Mouse (Mus musculus) left cerebral cortex, postnatal 10 days (tissue): Measurements from ENCODE around the gene Tst. TPM values are rescaled to one million over a fixed set of nuclear protein-coding genes. Genes with fewer than 3 reads are reported as not detected.

ENCODE experiments used
- DNase-seq, 2 experiments: peaks; one replicate each; pipeline ENCODE4 v3.0.0; 2021 to 2022; ENCODE audit warnings: low spot score in 2 of 2, mixed read lengths in 1 of 2; ENCODE audit errors: extremely low spot score in 1 of 2
- intact Hi-C: fragments of 180-260 bp; cut with DNase I; formaldehyde crosslinking; loops from one replicate; pipeline ENCODE4 v1.15.1; 2025
- total RNA-seq, 2 experiments: library from RNA; stranded (reverse); gene quantifications; 2 replicates each; pipeline ENCODE4 v1.2.3; 2021

The Tst gene
- total RNA-seq, 2 experiments from 2014 or later, result 33.8 to 42.9 TPM

DNA sequence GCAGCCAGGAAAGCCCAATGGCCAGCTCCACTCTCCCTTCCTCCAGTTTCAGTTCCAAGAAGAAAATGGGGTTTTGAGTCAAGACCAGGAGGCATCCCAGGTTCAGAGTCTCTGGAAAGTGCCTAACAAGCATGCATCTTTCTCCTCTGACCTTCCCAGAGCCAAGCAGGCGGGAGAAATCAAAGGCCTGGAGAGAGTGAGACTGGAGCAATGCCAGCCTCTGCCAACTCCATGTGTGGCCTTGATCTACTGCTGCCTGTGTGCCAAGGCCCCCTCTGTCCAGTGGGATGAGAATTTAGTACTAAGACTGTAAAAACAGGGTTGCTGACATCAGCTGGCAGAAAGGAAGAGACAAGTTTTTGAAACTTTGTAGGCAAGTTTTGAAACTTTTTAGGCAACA is 1.8 kb downstream of the Tst start:
- intact Hi-C loops, result no loop called here
- DNase-seq, result peak in 1 of 2 experiments; percentile 59

GRCm38 (mm10) chr15:78403301-78403741 is 2.4 kb downstream of the Tst start:
- intact Hi-C loops, result no loop called here
- DNase-seq, result no peak

DNA sequence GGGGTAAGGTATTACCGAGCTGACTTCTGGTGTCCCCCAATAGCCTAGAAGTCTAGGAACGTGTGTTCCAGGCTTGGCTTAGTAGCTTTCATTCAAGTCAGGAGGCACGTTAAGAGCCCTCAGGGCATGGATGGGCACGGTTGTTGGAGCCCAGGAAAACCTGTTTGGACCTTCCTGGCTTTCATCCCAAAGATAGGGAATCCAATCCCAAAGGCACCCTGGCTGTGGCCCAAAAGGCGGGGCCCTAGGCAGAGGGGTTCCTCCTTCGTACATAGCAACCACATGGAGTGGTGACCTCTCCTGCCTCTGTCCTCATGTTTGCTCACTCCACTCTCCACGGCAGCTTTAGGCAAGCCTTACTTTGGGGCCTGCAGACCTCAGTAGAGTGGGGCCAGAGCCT is 3.3 kb downstream of the Tst start:
- DNase-seq, result peak in 1 of 2 experiments; percentile 59
- intact Hi-C loops, result no loop called here

- intact Hi-C loops, result no loop called here
Observed at GRCm38 (mm10) chr15:78401921-78402320, 3.8 kb downstream of the Tst start.

DNA sequence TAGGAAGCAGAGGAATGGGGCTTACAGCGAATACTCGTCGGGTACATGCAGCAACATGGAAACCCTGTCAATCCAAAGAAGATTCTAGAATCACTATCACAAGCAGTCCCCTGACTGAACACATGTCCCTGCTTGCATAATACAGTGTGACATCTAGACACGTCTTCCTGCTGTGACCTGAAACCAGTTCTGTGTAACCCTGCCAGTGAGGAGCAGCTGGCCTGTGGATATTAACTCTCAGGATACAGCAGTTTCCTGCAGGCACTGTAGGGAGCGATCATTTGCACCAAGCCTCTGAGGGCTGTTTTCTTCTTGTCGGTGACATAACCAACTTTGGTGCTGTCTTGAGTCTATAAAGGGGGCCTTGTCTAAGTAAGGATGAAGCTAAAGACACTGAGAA is 4.4 kb downstream of the Tst start:
- DNase-seq, result peak in 1 of 2 experiments; percentile 56
- intact Hi-C loops, result no loop called here

More at GRCm38 (mm10) chr15:78401921-78402320, 3.8 kb downstream of the Tst start:
- DNase-seq, result peak; percentile 61 to 80

GRCm38 (mm10) chr15:78395478-78395962 is 10.2 kb downstream of the Tst start, which contains the start of gene Tex33:
Gene Tex33 (minus strand): TSS chr15:78395912.
- DNase-seq, result no peak
- intact Hi-C loops, result no loop called here

- no peak for DNase-seq
- intact Hi-C loops, result no loop called here
Observed at GRCm38 (mm10) chr15:78390855-78391254, 14.9 kb downstream of the Tst start.

DNA sequence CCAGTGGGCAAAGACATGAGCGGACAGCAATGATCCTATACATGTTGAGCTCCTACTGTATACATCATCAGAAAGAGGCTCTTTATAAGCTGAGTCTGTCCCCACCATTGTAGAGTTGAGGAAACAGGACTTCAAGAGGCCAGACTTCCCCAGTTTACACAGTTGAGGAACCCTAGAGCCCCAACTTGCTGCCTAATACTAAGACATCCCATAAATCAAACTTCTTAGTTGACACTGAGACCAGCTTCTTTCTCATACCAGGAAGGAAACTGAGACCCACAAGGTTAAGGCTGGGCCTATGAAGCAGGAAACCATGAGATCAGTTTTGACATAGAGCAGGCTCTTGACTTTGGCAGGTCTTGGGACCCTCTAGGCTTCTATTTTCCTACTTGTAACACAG is 20.1 kb downstream of the Tst start:
- no peak for DNase-seq
- intact Hi-C loops, result no loop called here

DNA sequence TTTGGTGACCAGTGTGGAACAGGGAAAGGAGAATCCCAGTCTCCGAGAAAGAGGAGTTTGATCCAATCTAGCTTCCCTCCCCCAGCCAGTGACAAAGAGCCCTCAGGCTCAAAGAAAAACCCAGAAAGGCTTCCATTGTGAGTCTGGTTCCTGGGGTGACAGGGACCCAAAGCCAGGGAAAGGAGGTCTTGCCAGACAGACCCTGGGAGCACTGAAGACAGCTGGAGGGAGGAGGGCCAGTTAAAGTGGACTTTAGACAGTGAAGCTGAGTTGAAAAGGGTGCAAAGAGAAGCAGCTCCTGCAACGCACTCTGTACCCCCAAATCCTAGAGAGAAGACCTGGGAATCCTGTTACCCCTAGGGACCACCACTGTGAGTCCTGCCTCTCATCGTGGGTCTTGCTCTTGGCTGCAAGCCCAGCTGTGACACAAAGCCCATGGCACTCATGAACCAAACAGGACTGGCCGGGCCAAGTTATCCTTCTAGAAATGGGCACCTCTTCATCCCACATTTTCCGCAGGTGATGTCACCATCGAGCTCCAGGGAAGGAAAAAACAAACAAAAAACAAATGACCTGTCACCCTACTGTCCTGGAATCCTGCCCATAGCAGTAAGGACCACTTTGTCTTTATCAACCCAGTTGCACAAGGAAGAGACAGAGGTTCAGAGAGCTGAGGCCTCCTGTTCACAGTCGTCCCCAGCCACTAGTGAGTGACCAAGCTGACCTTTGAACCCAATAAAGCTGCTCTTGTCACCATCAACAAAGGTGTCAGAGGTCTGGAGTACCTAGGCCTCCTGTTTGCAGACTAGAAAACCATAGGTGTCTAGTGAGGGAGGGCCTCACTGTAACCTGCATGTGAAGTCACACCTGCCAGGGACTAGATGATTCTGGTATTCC is 21.2 kb downstream of the Tst start:
- peak in 1 of 2 experiments; percentile 59 for DNase-seq
- intact Hi-C loops, result no loop called here

DNA sequence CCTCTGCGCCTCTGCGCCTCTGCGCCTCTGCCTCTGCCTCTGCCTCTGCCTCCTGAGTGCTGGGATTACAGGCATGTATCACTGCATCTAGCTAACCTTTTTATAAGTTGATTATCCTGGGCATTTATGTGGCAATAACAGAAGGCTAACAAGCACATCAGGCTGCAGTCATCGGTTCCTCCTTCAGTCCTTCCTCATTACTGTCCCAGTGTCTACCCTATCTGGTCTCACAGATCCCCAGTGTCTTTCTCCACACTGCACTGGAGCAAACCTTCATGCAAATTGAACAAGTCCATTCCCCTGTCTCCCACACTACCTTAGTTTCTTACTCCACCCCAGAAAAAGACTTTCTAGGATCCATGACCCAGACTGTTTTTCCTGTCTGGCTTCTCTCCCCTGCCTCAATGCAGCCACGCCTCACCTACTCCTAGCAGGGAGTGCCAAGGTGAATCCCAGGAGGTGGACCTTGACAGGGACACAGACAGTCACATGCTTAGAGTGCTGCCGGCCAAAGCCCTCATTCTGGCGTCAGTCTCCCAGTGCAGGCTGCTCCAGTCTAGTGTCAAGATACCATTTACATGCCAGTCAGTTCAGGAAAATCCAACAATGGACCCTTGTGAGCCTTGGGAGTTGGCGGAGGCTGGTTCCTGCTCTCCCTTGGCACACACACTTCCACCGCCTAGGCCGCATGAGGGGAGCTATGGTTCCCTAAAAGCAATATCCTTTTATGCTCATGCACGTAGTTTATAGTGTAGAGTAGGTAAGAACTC is 22.1 kb downstream of the Tst start:
- intact Hi-C loops, result no loop called here
- DNase-seq, result peak in 1 of 2 experiments; percentile 66

GRCm38 (mm10) chr15:78382115-78382514 is 23.6 kb downstream of the Tst start:
- no peak for DNase-seq
- intact Hi-C loops, result no loop called here

GRCm38 (mm10) chr15:78380741-78381140 is 25.0 kb downstream of the Tst start:
- DNase-seq, result no peak
- intact Hi-C loops, result no loop called here

DNA sequence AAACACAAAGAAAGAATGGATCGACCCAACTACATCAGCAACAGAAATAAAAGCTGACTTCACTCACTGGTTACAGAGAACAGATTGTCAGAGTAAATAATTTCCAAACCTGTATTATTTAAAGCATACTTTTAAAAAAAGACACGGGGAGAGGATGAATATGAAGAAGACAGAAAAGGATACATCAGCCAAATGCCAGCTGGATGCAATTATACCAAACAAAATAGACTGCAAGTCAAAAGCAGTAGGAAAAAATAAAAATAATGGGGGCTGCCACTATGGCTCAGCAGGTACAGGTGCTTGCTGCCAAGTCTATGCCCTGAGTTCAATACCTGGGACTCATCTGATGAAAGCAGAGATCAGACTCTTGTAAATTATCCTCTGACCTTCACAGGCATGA is 25.5 kb downstream of the Tst start:
- intact Hi-C loops, result no loop called here
- DNase-seq, result no peak

DNA sequence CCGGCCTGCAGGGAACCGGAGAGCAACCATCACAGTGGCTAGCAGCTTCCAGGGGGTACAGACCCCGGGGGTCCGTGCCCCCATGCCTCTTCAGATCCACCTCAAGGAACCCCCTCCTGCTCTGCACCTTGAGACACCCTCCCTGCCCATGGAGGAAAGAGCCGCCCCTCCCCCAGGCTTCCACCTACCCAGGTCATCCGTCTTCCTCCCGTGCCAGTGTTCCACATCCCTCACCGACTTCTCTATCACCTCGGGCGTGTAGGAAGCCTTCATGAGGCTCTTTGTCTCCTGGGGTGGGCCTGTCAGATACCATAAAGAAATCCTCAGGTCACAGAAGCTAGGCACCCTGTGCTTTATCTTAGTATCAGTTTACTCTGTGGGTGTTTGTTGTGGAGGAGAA is 27.2 kb downstream of the Tst start:
- intact Hi-C loops, result no loop called here

GRCm38 (mm10) chr15:78377859-78378258 is 27.8 kb downstream of the Tst start:
- DNase-seq, result no peak
- intact Hi-C loops, result no loop called here

More for the DNA sequence above, 27.2 kb downstream of the Tst start:
- no peak for DNase-seq

DNA sequence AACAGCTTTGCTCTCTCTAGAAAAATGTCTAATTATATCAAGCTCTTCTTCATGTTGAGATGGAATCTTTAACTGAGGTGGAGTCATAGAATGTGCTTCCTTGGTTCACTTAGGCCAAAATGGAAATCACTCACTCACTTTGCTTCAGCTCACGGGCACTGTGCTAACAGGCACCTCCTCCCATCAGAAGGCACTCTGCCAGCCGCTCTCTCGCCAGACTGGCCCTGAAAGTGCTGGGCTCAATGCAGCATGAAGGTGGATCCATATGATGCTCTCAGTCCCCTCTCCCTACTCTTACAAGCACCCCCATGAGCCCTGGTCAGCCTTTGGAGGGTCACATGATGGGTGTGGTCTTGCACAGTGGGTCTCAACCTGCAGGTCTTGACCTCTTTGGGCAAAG is 31.5 kb downstream of the Tst start:
- intact Hi-C loops, result loop anchor here (5.0 kb wide), 1 partner anchor 33 kb away; the partner anchor contains the start of genes Mpst and Tst
- peak in 1 of 2 experiments; percentile 61 for DNase-seq

DNA sequence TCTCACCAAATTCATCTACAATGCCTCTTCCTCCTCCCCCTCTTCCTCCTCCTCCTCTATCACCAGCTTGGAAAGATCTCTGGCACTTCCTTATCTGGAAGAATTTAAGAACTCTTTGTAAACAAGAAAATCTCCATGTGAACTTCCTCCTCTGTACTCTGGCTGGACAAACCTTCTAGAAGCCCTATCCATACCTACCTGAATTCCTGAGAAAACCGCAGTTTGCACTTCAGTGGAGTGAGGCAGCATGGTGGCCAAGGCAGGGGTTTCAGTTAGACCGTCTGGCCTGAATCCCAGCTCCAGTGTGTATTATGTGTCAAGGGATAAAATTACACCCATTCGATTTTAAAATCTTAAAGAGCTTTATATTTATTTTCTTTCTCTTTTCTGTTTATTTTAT is 32.9 kb downstream of the Tst start:
- DNase-seq, result no peak
- intact Hi-C loops, result loop anchor here (5.0 kb wide), 1 partner anchor 35 kb away; the partner anchor contains the start of genes Mpst and Tst

DNA sequence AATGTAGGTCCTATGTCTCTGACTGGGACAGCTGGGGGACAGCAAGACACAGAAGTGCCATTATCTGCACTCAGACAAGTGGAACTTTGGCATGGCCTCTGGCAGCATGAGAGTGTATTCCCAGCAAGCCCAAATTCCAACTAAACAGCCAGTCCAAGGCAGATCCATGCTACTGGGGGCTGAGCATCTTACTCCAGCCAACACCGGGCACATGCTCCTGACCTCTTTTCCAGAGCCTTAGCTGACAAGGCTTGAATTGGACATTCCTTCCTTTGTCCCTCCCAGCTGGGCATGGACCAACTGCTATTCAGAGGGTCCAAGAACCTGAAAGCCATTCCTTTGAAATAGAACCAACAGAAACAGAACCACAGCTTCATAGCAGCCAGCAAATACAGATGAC is 36.1 kb downstream of the Tst start:
- intact Hi-C loops, result loop anchor here (5.0 kb wide), 1 partner anchor 38 kb away; the partner anchor contains the start of genes Mpst and Tst

GRCm38 (mm10) chr15:78368926-78369346 is 36.8 kb downstream of the Tst start:
- peak in 1 of 2 experiments; percentile 43 for DNase-seq
- intact Hi-C loops, result no loop called here

More for the DNA sequence above, 36.1 kb downstream of the Tst start:
- peak in 1 of 2 experiments; percentile 54 for DNase-seq
